Comparison of ENCODE assay signal across 17 mouse cellular contexts in the genomic region with DNA sequence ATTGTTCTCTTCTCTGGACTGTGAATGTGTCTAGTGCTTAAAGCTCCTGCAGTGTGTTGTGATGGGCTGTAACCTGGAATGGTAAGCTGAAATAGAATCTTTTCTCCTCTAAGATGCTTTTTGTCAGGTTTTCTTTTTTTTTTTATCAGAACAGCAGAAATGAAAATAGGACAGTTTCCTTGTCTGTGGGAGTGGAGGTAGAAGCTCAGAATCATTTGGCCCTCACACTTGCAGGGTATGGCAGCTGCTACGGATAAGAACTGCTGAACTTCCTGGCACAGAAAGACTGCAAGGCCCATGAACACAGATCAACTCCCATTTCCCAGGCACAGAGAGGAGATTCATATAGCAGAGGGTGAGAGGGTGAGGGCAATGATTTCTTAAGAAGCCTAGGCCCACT.
"Had no signal": no experiment of that assay in that cellular context is flagged by ENCODE, and none has a peak within 500 bp of the region (broad histone marks: within the 10 kb centered on the region; RNA-seq: fewer than 3 reads in every experiment).

No protein-coding gene starts in this region.

- ATAC-seq: liver, embryonic 12.5 days; liver, postnatal 0 days; lung, postnatal 0 days; midbrain, embryonic 13.5 days; midbrain, embryonic 15.5 days; midbrain, embryonic 16.5 days had no signal

- DNase-seq: left cerebral cortex, postnatal 4 days; liver; liver, embryonic 13.5 days; liver, postnatal 0 days; lung, adult 18-20 months; lung, adult 2 months; lung, embryonic 14.5 days; lung, postnatal 10 days; lung, postnatal 14 days; lung, postnatal 36 days; lung, postnatal 4 days; midbrain, embryonic 14.5 days had no signal
